Mouse (Mus musculus): ENCODE measurements around the gene Arfgap3. TPM values are rescaled to one million over a fixed set of nuclear protein-coding genes. Genes with fewer than 3 reads are reported as not detected.

Arfgap3 gene
- polyA plus RNA-seq (2014; fragmentation: Nextera tagmentation; extraction: Ambion mirVana), result 53.5 and 54.6 TPM in 2 replicates

- H3K9me3 ChIP-seq (ENCODE audit: control insufficient read depth, low read length), result no peaks in the 10 kb centered on the region
- H3K27ac ChIP-seq (ENCODE audit: low read depth), result peak within 1 kb of the TSS; percentile 92
- peak; percentile 96 for DNase-seq (ENCODE audit: low spot score)
- peak; percentile 89 for ATAC-seq (replicated peaks; ENCODE audit: low FRiP score, low TSS enrichment, low read depth)
- under 1% methylated on average over 59 of the region's 60 CpGs for WGBS
- H3K4me3 ChIP-seq (ENCODE audit: low read depth, low read length), result peak within 1 kb of the TSS; percentile 85
- peak within 1 kb of the TSS; percentile 81 for H3K4me2 ChIP-seq (ENCODE audit: low read length)
- H3K36me3 ChIP-seq (ENCODE audit: control insufficient read depth, insufficient read depth, low read length), result peaks cover 10% of the 10 kb centered on the region; the same call in 1 of the 2 replicates
- H3K9ac ChIP-seq (ENCODE audit: low read length), result peak within 1 kb of the TSS; percentile 73
- H3K27me3 ChIP-seq (replicated peaks; ENCODE audit: control insufficient read depth, insufficient read depth, low read length), result no peaks in the 10 kb centered on the region
- peaks cover 9% of the 10 kb centered on the region; the same call in 1 of the 2 replicates for H3K4me1 ChIP-seq (replicated peaks; ENCODE audit: control insufficient read depth, insufficient read depth, low read length)
Measured at GRCm38 (mm10) chr15:83349954-83350711, at the start of gene Arfgap3. Arfgap3 (minus strand) TSS chr15:83350247.

DNA sequence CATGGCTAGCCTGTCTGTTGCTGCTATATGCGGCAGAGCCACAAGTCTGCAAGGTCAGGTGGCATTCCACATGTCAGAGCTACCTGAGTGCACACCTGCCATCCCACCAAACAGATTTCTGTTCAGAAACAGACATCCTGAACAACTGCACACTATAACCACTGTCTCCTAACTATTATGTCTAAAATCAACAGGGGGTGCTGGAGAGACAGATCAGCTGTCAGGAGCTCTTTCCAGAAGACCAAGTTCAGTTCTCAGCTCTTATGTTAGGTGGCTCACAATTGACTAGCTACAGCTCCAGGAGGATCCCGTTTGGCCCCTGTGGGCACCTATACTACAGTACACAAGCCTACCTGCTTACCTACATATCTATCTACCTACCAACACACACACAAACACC is 42.7 kb upstream of the Arfgap3 start:
- ATAC-seq (replicated peaks; ENCODE audit: low FRiP score, low TSS enrichment, low read depth) (no peak), DNase-seq (ENCODE audit: low spot score) (no peak)
- WGBS, result 83% methylated on average over 2 of the region's 2 CpGs
- Histone ChIP-seq H3K4me3 (ENCODE audit: low read depth, low read length) (no peak overlapping the region), H3K27ac (ENCODE audit: low read depth) (no peak overlapping the region), H3K9ac (ENCODE audit: low read length) (no peak overlapping the region), H3K9me3 (ENCODE audit: control insufficient read depth, low read length) (no peaks in the 10 kb centered on the region), H3K4me1 (replicated peaks; ENCODE audit: control insufficient read depth, insufficient read depth, low read length) (no peaks in the 10 kb centered on the region), H3K36me3 (ENCODE audit: control insufficient read depth, insufficient read depth, low read length) (peaks cover 34% of the 10 kb centered on the region), H3K4me2 (ENCODE audit: low read length) (no peak overlapping the region), H3K27me3 (replicated peaks; ENCODE audit: control insufficient read depth, insufficient read depth, low read length) (no peaks in the 10 kb centered on the region)

GRCm38 (mm10) chr15:83387911-83388310 is 37.9 kb upstream of the Arfgap3 start:
- Histone ChIP-seq H3K4me1 (replicated peaks; ENCODE audit: control insufficient read depth, insufficient read depth, low read length) (no peaks in the 10 kb centered on the region), H3K4me2 (ENCODE audit: low read length) (no peak overlapping the region), H3K36me3 (ENCODE audit: control insufficient read depth, insufficient read depth, low read length) (peaks cover 71% of the 10 kb centered on the region), H3K9ac (ENCODE audit: low read length) (no peak overlapping the region), H3K9me3 (ENCODE audit: control insufficient read depth, low read length) (no peaks in the 10 kb centered on the region), H3K27ac (ENCODE audit: low read depth) (no peak overlapping the region), H3K4me3 (ENCODE audit: low read depth, low read length) (no peak overlapping the region), H3K27me3 (replicated peaks; ENCODE audit: control insufficient read depth, insufficient read depth, low read length) (no peaks in the 10 kb centered on the region)
- WGBS, result 83% methylated on average over 2 of the region's 2 CpGs
- DNase-seq (ENCODE audit: low spot score) (no peak), ATAC-seq (replicated peaks; ENCODE audit: low FRiP score, low TSS enrichment, low read depth) (no peak)

DNA sequence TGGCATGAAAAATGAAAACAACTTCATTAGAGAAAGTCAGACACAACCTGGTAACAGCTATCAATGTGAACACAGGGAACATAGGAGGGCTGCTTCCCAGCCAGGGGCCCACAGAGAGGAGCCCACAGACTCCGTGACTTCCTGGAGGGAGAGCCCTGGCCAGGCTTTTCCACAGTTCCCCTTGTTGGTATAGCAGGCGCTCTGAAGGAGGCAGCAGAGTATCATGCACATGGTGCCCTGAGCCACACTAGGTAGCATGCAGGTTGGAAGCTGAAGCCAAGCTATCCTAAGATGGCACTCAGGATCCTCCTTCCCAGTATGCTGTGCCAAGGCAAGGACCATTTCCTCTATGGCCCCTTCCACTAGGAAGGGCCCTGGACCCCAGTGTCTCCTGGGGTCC is 33.6 kb upstream of the Arfgap3 start:
- H3K36me3 ChIP-seq (ENCODE audit: control insufficient read depth, insufficient read depth, low read length), result peaks cover 85% of the 10 kb centered on the region
- WGBS, result 83% methylated on average over 2 of the region's 2 CpGs

GRCm38 (mm10) chr15:83383136-83383535 is 33.1 kb upstream of the Arfgap3 start:
- H3K4me2 ChIP-seq (ENCODE audit: low read length), result no peak overlapping the region
- no peaks in the 10 kb centered on the region for H3K27me3 ChIP-seq (replicated peaks; ENCODE audit: control insufficient read depth, insufficient read depth, low read length)
- 94% methylated on average over 5 of the region's 5 CpGs for WGBS
- DNase-seq (ENCODE audit: low spot score) (no peak), ATAC-seq (replicated peaks; ENCODE audit: low FRiP score, low TSS enrichment, low read depth) (no peak)
- H3K4me1 ChIP-seq (replicated peaks; ENCODE audit: control insufficient read depth, insufficient read depth, low read length), result no peaks in the 10 kb centered on the region
- H3K4me3 ChIP-seq (ENCODE audit: low read depth, low read length), result no peak overlapping the region
- peaks cover 85% of the 10 kb centered on the region for H3K36me3 ChIP-seq (ENCODE audit: control insufficient read depth, insufficient read depth, low read length)
- no peaks in the 10 kb centered on the region for H3K9me3 ChIP-seq (ENCODE audit: control insufficient read depth, low read length)
- no peak overlapping the region for H3K9ac ChIP-seq (ENCODE audit: low read length)
- H3K27ac ChIP-seq (ENCODE audit: low read depth), result no peak overlapping the region

More for the DNA sequence above, 33.6 kb upstream of the Arfgap3 start:
- Histone ChIP-seq H3K9ac (ENCODE audit: low read length) (no peak overlapping the region), H3K9me3 (ENCODE audit: control insufficient read depth, low read length) (no peaks in the 10 kb centered on the region), H3K27me3 (replicated peaks; ENCODE audit: control insufficient read depth, insufficient read depth, low read length) (no peaks in the 10 kb centered on the region), H3K4me3 (ENCODE audit: low read depth, low read length) (no peak overlapping the region), H3K4me2 (ENCODE audit: low read length) (no peak overlapping the region), H3K27ac (ENCODE audit: low read depth) (no peak overlapping the region), H3K4me1 (replicated peaks; ENCODE audit: control insufficient read depth, insufficient read depth, low read length) (no peaks in the 10 kb centered on the region)
- DNase-seq (ENCODE audit: low spot score) (no peak), ATAC-seq (replicated peaks; ENCODE audit: low FRiP score, low TSS enrichment, low read depth) (no peak)

DNA sequence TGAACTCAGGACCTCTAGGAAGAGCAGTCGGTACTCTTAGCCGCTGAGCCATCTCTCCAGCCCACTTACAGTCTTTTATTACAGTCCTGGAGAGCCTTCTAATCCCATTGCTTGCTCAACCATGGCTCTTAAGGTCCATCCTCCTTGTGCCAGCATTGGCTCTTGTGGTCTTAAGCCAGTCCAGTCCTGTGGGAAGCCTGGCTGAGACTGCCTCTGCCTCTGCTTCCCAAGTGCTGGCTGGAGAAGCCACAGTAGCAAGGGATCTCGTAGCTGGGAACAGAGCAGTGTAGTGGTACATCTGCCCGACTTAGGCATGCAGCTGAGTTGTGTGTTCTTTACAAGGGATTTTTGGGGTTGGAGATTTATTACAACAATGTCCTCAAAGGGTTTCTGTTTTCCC is 32.4 kb upstream of the Arfgap3 start:
- WGBS, result 93% methylated on average over 4 of the region's 4 CpGs
- Histone ChIP-seq H3K4me2 (ENCODE audit: low read length) (no peak overlapping the region), H3K4me3 (ENCODE audit: low read depth, low read length) (no peak overlapping the region), H3K4me1 (replicated peaks; ENCODE audit: control insufficient read depth, insufficient read depth, low read length) (no peaks in the 10 kb centered on the region), H3K36me3 (ENCODE audit: control insufficient read depth, insufficient read depth, low read length) (peaks cover 86% of the 10 kb centered on the region), H3K9me3 (ENCODE audit: control insufficient read depth, low read length) (no peaks in the 10 kb centered on the region), H3K27me3 (replicated peaks; ENCODE audit: control insufficient read depth, insufficient read depth, low read length) (no peaks in the 10 kb centered on the region), H3K27ac (ENCODE audit: low read depth) (no peak overlapping the region), H3K9ac (ENCODE audit: low read length) (no peak overlapping the region)
- ATAC-seq (replicated peaks; ENCODE audit: low FRiP score, low TSS enrichment, low read depth), result no peak
- DNase-seq (ENCODE audit: low spot score), result no peak

- Histone ChIP-seq H3K36me3 (ENCODE audit: control insufficient read depth, insufficient read depth, low read length) (peaks cover 53% of the 10 kb centered on the region), H3K27ac (ENCODE audit: low read depth) (no peak overlapping the region), H3K4me2 (ENCODE audit: low read length) (no peak overlapping the region), H3K27me3 (replicated peaks; ENCODE audit: control insufficient read depth, insufficient read depth, low read length) (no peaks in the 10 kb centered on the region), H3K4me1 (replicated peaks; ENCODE audit: control insufficient read depth, insufficient read depth, low read length) (0 out of 2 replicates have a peak, but pooled peaks cover 4% of the 10 kb centered on the region), H3K9ac (ENCODE audit: low read length) (no peak overlapping the region), H3K9me3 (ENCODE audit: control insufficient read depth, low read length) (no peaks in the 10 kb centered on the region), H3K4me3 (ENCODE audit: low read depth, low read length) (no peak overlapping the region)
- DNase-seq (ENCODE audit: low spot score) (no peak), ATAC-seq (replicated peaks; ENCODE audit: low FRiP score, low TSS enrichment, low read depth) (no peak)
- WGBS, result 67% methylated on average over 4 of the region's 4 CpGs
Measured at GRCm38 (mm10) chr15:83377153-83377552, 27.1 kb upstream of the Arfgap3 start.

- ATAC-seq (replicated peaks; ENCODE audit: low FRiP score, low TSS enrichment, low read depth) (peak; percentile 18; the same call in 1 of the 2 replicates), DNase-seq (ENCODE audit: low spot score) (peak; percentile 78)
- Histone ChIP-seq H3K4me3 (ENCODE audit: low read depth, low read length) (no peak overlapping the region), H3K36me3 (ENCODE audit: control insufficient read depth, insufficient read depth, low read length) (peaks cover 34% of the 10 kb centered on the region), H3K27ac (ENCODE audit: low read depth) (no peak overlapping the region), H3K4me2 (ENCODE audit: low read length) (no peak overlapping the region), H3K9me3 (ENCODE audit: control insufficient read depth, low read length) (no peaks in the 10 kb centered on the region), H3K9ac (ENCODE audit: low read length) (no peak overlapping the region), H3K27me3 (replicated peaks; ENCODE audit: control insufficient read depth, insufficient read depth, low read length) (no peaks in the 10 kb centered on the region), H3K4me1 (replicated peaks; ENCODE audit: control insufficient read depth, insufficient read depth, low read length) (0 out of 2 replicates have a peak, but pooled peaks cover 4% of the 10 kb centered on the region)
- 68% methylated on average over 4 of the region's 4 CpGs for WGBS
Measured at GRCm38 (mm10) chr15:83375136-83375535, 25.1 kb upstream of the Arfgap3 start.

- 0 out of 2 replicates have a peak, but pooled peaks cover 4% of the 10 kb centered on the region for H3K4me1 ChIP-seq (replicated peaks; ENCODE audit: control insufficient read depth, insufficient read depth, low read length)
- no peak overlapping the region for H3K27ac ChIP-seq (ENCODE audit: low read depth)
- no peak overlapping the region for H3K9ac ChIP-seq (ENCODE audit: low read length)
- no peak overlapping the region for H3K4me3 ChIP-seq (ENCODE audit: low read depth, low read length)
- H3K27me3 ChIP-seq (replicated peaks; ENCODE audit: control insufficient read depth, insufficient read depth, low read length), result no peaks in the 10 kb centered on the region
- no peak overlapping the region for H3K4me2 ChIP-seq (ENCODE audit: low read length)
- no peak for DNase-seq (ENCODE audit: low spot score)
- ATAC-seq (replicated peaks; ENCODE audit: low FRiP score, low TSS enrichment, low read depth), result 0 out of 2 replicates have a peak, but pooled peaks have one; percentile 26
- H3K36me3 ChIP-seq (ENCODE audit: control insufficient read depth, insufficient read depth, low read length), result peaks cover 23% of the 10 kb centered on the region
- H3K9me3 ChIP-seq (ENCODE audit: control insufficient read depth, low read length), result no peaks in the 10 kb centered on the region
Measured at GRCm38 (mm10) chr15:83374076-83374475, 24.0 kb upstream of the Arfgap3 start.

All from intestine, embryonic 14.5 days (tissue).